Mouse (Mus musculus): ENCODE measurements around the gene Srgap1. TPM values are rescaled to one million over a fixed set of nuclear protein-coding genes. Genes with fewer than 3 reads are reported as not detected.

Srgap1 gene
- polyA plus RNA-seq, 1 experiment from 2014 or later = 24.6 TPM

DNA sequence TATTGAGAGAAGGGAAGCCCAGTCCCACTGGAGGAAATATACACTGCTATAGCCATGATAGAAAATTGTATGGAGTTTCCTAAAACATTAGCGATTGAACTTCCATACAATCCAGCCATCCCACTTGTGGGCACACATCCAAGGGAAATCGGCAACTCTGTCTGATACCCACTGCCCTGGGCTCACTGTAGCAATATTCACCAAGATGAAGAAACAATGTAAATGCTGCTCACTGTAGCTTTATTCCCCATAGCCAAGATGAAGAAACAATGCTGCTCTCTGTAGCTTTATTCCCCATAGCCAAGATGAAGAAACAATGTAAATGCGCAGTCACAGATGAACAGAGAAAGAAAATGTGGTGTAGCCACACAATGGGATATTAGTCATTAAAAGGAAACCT is 309.9 kb downstream of the Srgap1 start:
- no peak overlapping the region for H3K27ac ChIP-seq
- no peak for ATAC-seq
- no peak overlapping the region for H3K9ac ChIP-seq
- no peaks in the 10 kb centered on the region for H3K36me3 ChIP-seq (ENCODE audit: poor library complexity, severe bottlenecking)
- no peaks in the 10 kb centered on the region for H3K9me3 ChIP-seq (replicated peaks)
- peaks cover 10% of the 10 kb centered on the region for H3K4me1 ChIP-seq
- no peak overlapping the region for H3K4me3 ChIP-seq
- no peak overlapping the region for H3K4me2 ChIP-seq
- no peaks in the 10 kb centered on the region for H3K27me3 ChIP-seq
- 92% methylated on average over 3 of the region's 3 CpGs for WGBS

DNA sequence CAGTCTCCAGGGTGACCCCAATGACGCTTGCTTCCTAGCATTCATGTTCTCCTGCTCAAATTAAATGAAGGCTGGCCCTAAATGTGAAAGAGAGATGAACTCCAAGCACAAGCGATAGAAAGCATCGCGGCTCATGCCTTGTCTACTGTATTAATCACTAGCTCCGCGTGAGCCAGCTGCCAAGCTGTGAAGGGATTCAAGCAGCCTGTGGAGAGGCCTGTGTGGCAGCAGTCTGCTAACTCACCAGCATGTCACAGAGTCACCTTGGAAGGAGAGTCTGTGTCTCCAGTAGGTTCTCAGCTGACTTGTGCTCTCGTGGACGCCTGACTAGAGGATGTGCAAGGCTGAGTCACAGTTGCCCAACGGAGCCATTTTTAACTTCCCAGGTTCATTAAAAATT is 314.6 kb downstream of the Srgap1 start:
- Histone ChIP-seq H3K4me2 (no peak overlapping the region), H3K27me3 (no peaks in the 10 kb centered on the region), H3K9ac (no peak overlapping the region), H3K36me3 (ENCODE audit: poor library complexity, severe bottlenecking) (no peaks in the 10 kb centered on the region), H3K4me1 (no peaks in the 10 kb centered on the region), H3K9me3 (replicated peaks) (no peaks in the 10 kb centered on the region; the same call in 1 of the 2 replicates), H3K4me3 (no peak overlapping the region), H3K27ac (no peak overlapping the region)
- 83% methylated on average over 9 of the region's 9 CpGs for WGBS
- ATAC-seq = no peak

DNA sequence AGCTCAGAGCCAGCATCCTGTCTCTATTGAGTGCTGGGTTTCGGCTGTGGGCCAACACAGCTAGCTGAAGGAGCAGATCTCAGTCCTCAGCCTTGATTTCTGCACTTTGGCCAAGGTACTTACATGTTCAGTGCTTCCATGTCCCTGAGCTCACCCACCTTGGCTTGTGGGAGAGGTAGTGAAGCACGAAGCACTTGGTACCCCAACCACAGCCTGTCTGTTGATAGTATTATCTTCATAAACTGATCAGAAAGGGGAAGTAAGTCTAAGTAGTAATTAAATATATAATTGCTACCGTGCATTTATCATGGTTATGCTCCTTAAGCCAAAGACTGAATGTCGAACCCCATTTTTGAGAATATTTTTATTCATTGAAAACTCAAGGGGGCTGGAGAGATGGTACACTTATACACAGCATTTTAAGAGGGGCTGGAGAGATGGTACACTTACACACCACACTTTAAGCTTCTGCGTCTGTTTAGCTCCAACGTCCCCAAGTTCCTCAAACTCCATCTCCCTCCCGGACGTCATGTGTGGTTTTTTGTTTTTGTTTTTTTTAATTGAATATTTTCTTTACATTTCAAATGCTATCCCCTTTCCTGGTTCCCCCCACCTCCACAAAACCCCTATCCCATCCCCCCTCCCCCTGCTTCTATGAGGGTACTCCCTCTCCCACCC is 315.9 kb downstream of the Srgap1 start:
- H3K9ac ChIP-seq = no peak overlapping the region
- H3K4me1 ChIP-seq = no peaks in the 10 kb centered on the region
- no peak overlapping the region for H3K27ac ChIP-seq
- no peak overlapping the region for H3K4me3 ChIP-seq
- H3K4me2 ChIP-seq = no peak overlapping the region
- 96% methylated on average over 8 of the region's 8 CpGs for WGBS
- no peak for ATAC-seq
- H3K9me3 ChIP-seq (replicated peaks) = no peaks in the 10 kb centered on the region; the same call in 1 of the 2 replicates
- no peaks in the 10 kb centered on the region for H3K36me3 ChIP-seq (ENCODE audit: poor library complexity, severe bottlenecking)
- H3K27me3 ChIP-seq = no peaks in the 10 kb centered on the region

Other genes with a start within 250 kb of the Srgap1 start
- gene Rxylt1, start 50.1 kb upstream of the Srgap1 start, polyA plus RNA-seq (2015; fragmentation: Nextera tagmentation; extraction: Ambion mirVana) = 27.7 and 30.6 TPM in 2 replicates

Measured in forebrain, embryonic 13.5 days (tissue).